Mouse (Mus musculus): ENCODE measurements at regions not wholly inside any gene's neighbourhood (a gene's known extent, or its start where the extent isn't known, plus 50 kb on each side); places are given as distances from the start of the nearest gene placed in this dataset.

DNA sequence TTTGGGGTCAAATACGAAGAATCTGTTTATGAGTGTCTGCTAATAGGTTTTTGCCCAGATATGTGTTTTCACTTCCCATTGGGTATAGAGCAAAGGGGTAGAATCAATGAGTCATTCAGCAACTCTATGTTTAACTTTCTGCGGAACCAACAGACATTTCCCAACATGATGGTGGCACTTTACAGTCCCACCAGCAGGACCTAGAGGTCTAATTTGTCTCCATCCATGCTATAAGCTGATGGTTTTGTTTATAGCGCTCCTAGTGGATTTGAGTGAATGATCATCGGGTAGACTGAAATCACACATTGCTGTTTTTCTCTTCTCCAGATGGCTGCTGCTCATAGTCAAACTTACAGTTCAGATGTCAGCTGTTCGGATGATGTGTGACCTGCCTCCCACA is 99.7 kb upstream of the Arid5b start:
- Histone ChIP-seq H3K9me3 (replicated peaks; ENCODE audit: control insufficient read depth, low read length) (no peaks in the 10 kb centered on the region), H3K4me2 (ENCODE audit: low read depth, low read length) (no peak overlapping the region), H3K4me3 (ENCODE audit: low read depth, low read length) (no peak overlapping the region), H3K4me1 (ENCODE audit: control insufficient read depth, insufficient read depth) (no peaks in the 10 kb centered on the region), H3K27me3 (ENCODE audit: control insufficient read depth, insufficient read depth, low read length) (no peaks in the 10 kb centered on the region), H3K9ac (replicated peaks; ENCODE audit: low read depth, low read length) (no peak overlapping the region), H3K27ac (ENCODE audit: low read depth) (no peak overlapping the region), H3K36me3 (replicated peaks; ENCODE audit: control insufficient read depth, insufficient read depth, low read length) (no peaks in the 10 kb centered on the region)
- 86% methylated on average over 5 of the region's 5 CpGs for WGBS
- TF ChIP-seq CTCF (IDR thresholded peaks at IDR 0.05; ENCODE audit: low read depth) = no peak
- no peak for TF ChIP-seq EP300 (IDR thresholded peaks at IDR 0.05; ENCODE audit: low read depth)
- ATAC-seq (ENCODE audit: insufficient read depth, low read depth) (no peak), DNase-seq (ENCODE audit: low spot score) (no peak)

DNA sequence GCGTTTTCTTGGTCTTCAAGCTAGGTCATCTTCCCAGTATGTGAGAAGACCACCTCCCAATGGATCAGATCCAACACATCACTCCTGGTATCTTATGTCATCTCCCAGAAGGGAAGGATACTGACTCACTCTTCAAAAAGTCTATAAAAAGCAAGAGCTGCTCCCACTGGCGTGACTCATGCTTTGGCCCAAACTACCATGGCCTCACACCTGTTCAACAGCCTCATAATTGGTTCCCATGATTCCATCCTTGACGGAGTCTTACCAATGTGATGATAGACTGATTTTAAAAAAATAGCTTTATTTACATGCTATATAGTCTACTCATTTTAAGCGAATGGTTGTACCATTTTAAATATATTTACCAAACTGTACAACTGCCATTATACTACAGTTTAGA is 98.9 kb upstream of the Arid5b start:
- TF ChIP-seq EP300 (IDR thresholded peaks at IDR 0.05; ENCODE audit: low read depth) (no peak), CTCF (IDR thresholded peaks at IDR 0.05; ENCODE audit: low read depth) (no peak)
- H3K27ac ChIP-seq (ENCODE audit: low read depth) = no peak overlapping the region
- no peaks in the 10 kb centered on the region for H3K27me3 ChIP-seq (ENCODE audit: control insufficient read depth, insufficient read depth, low read length)
- H3K4me1 ChIP-seq (ENCODE audit: control insufficient read depth, insufficient read depth) = no peaks in the 10 kb centered on the region
- no peaks in the 10 kb centered on the region for H3K9me3 ChIP-seq (replicated peaks; ENCODE audit: control insufficient read depth, low read length)
- DNase-seq (ENCODE audit: low spot score) (no peak), ATAC-seq (ENCODE audit: insufficient read depth, low read depth) (no peak)
- H3K36me3 ChIP-seq (replicated peaks; ENCODE audit: control insufficient read depth, insufficient read depth, low read length) = no peaks in the 10 kb centered on the region
- no peak overlapping the region for H3K4me2 ChIP-seq (ENCODE audit: low read depth, low read length)
- H3K9ac ChIP-seq (replicated peaks; ENCODE audit: low read depth, low read length) = no peak overlapping the region
- 90% methylated on average over 4 of the region's 4 CpGs for WGBS
- no peak overlapping the region for H3K4me3 ChIP-seq (ENCODE audit: low read depth, low read length)

DNA sequence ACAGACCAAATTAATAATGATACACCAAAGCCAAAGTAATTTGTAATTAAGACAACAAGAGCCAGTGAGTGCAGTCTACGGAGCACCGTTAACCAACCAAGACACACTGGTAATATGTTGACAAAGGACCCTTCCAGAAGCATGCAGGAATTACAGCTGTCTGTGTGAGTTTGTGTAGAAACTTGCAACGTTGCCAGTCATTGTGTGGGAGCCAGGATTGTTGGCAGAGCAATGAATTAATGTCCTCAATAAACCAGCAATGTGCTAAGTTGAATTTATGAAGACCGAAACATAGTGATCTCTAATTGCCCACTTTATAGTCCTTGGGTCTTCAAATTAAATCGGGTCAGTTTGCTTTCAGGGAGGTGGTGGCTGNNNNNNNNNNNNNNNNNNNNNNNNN is 95.3 kb upstream of the Arid5b start:
- Histone ChIP-seq H3K36me3 (replicated peaks; ENCODE audit: control insufficient read depth, insufficient read depth, low read length) (no peaks in the 10 kb centered on the region), H3K4me1 (ENCODE audit: control insufficient read depth, insufficient read depth) (no peaks in the 10 kb centered on the region), H3K9ac (replicated peaks; ENCODE audit: low read depth, low read length) (no peak overlapping the region), H3K9me3 (replicated peaks; ENCODE audit: control insufficient read depth, low read length) (no peaks in the 10 kb centered on the region), H3K27ac (ENCODE audit: low read depth) (no peak overlapping the region), H3K4me2 (ENCODE audit: low read depth, low read length) (no peak overlapping the region), H3K27me3 (ENCODE audit: control insufficient read depth, insufficient read depth, low read length) (no peaks in the 10 kb centered on the region), H3K4me3 (ENCODE audit: low read depth, low read length) (no peak overlapping the region)
- 73% methylated on average over 5 of the region's 5 CpGs for WGBS
- TF ChIP-seq CTCF (IDR thresholded peaks at IDR 0.05; ENCODE audit: low read depth) (no peak), EP300 (IDR thresholded peaks at IDR 0.05; ENCODE audit: low read depth) (no peak)
- ATAC-seq (ENCODE audit: insufficient read depth, low read depth) = no peak
- no peak for DNase-seq (ENCODE audit: low spot score)

DNA sequence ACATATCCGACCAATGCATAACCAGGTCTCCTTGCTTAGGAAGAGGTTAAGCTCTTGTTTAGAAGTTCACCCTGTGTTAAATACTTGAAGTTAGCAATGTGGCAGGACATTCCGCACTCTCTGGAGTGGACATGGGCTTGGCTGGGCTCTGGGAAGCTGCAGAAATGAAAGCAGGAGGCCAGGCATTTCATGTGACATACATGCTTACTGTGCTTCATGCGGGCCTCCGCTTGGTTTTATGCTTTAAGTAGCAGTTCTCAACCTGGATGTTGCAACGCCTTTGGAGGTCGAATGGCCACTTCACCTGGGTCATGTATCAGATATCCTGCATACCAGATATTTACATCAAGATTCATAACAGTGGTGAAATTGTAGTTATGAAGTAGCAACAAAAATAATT is 93.2 kb upstream of the Arid5b start:
- Histone ChIP-seq H3K9ac (replicated peaks; ENCODE audit: low read depth, low read length) (no peak overlapping the region), H3K4me1 (ENCODE audit: control insufficient read depth, insufficient read depth) (no peaks in the 10 kb centered on the region)
- ATAC-seq (ENCODE audit: insufficient read depth, low read depth) = no peak

DNA sequence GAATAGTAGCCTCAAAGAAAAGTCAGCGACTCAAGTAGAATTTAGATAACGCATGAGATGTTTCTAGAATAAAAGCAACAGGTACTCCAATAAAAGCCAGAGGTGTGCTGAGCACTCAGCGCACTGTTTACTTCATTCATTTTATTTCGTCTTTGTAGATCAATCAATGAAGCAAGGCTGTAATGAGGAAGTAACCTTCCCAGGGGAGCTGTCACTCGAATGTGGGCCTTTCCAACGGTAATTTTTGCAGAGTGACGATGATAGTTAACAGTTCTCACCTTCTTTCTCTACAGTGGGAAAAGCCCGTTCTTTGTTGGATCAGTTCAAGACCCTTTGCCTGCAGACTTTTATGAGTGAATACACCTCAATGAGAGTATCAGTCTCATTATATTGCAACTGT is 92.4 kb upstream of the Arid5b start:
- Histone ChIP-seq H3K4me2 (ENCODE audit: low read depth, low read length) (no peak overlapping the region), H3K4me3 (ENCODE audit: low read depth, low read length) (no peak overlapping the region), H3K36me3 (replicated peaks; ENCODE audit: control insufficient read depth, insufficient read depth, low read length) (no peaks in the 10 kb centered on the region), H3K27ac (ENCODE audit: low read depth) (no peak overlapping the region), H3K9me3 (replicated peaks; ENCODE audit: control insufficient read depth, low read length) (no peaks in the 10 kb centered on the region), H3K4me1 (ENCODE audit: control insufficient read depth, insufficient read depth) (no peaks in the 10 kb centered on the region), H3K27me3 (ENCODE audit: control insufficient read depth, insufficient read depth, low read length) (no peaks in the 10 kb centered on the region), H3K9ac (replicated peaks; ENCODE audit: low read depth, low read length) (no peak overlapping the region)
- ATAC-seq (ENCODE audit: insufficient read depth, low read depth) (no peak), DNase-seq (ENCODE audit: low spot score) (no peak)
- TF ChIP-seq CTCF (IDR thresholded peaks at IDR 0.05; ENCODE audit: low read depth) (no peak), EP300 (IDR thresholded peaks at IDR 0.05; ENCODE audit: low read depth) (no peak)
- 82% methylated on average over 8 of the region's 8 CpGs for WGBS

More for the DNA sequence above, 93.2 kb upstream of the Arid5b start:
- Histone ChIP-seq H3K4me3 (ENCODE audit: low read depth, low read length) (no peak overlapping the region), H3K4me2 (ENCODE audit: low read depth, low read length) (no peak overlapping the region), H3K36me3 (replicated peaks; ENCODE audit: control insufficient read depth, insufficient read depth, low read length) (no peaks in the 10 kb centered on the region), H3K27me3 (ENCODE audit: control insufficient read depth, insufficient read depth, low read length) (no peaks in the 10 kb centered on the region), H3K9me3 (replicated peaks; ENCODE audit: control insufficient read depth, low read length) (no peaks in the 10 kb centered on the region), H3K27ac (ENCODE audit: low read depth) (no peak overlapping the region)
- no peak for DNase-seq (ENCODE audit: low spot score)
- TF ChIP-seq EP300 (IDR thresholded peaks at IDR 0.05; ENCODE audit: low read depth) (no peak), CTCF (IDR thresholded peaks at IDR 0.05; ENCODE audit: low read depth) (no peak)
- 87% methylated on average over 6 of the region's 6 CpGs for WGBS

DNA sequence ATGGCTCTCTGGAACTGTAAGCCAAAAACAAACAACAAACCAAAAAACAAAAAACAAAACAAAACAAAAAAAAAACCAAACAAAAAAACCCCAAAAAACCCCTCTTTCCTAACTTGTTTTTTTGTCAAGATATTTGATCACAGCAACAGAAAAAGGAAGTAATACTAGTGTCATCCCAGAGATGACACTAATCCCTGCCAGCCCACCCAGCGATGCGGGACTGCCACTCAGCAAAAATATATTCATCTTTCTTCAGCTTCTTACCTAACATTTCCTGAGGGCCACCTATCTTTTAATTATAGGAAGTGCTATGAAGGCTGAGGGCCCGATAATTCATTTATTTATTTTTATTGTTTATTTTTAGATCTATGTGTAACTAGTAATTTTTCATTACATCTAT is 88.3 kb upstream of the Arid5b start:
- Histone ChIP-seq H3K36me3 (replicated peaks; ENCODE audit: control insufficient read depth, insufficient read depth, low read length) (no peaks in the 10 kb centered on the region), H3K9ac (replicated peaks; ENCODE audit: low read depth, low read length) (no peak overlapping the region), H3K27me3 (ENCODE audit: control insufficient read depth, insufficient read depth, low read length) (no peaks in the 10 kb centered on the region), H3K4me2 (ENCODE audit: low read depth, low read length) (no peak overlapping the region), H3K4me3 (ENCODE audit: low read depth, low read length) (no peak overlapping the region), H3K27ac (ENCODE audit: low read depth) (no peak overlapping the region), H3K9me3 (replicated peaks; ENCODE audit: control insufficient read depth, low read length) (0 out of 2 replicates have a peak, but pooled peaks cover 3% of the 10 kb centered on the region), H3K4me1 (ENCODE audit: control insufficient read depth, insufficient read depth) (no peaks in the 10 kb centered on the region)
- DNase-seq (ENCODE audit: low spot score) (no peak), ATAC-seq (ENCODE audit: insufficient read depth, low read depth) (no peak)
- TF ChIP-seq EP300 (IDR thresholded peaks at IDR 0.05; ENCODE audit: low read depth) (no peak), CTCF (IDR thresholded peaks at IDR 0.05; ENCODE audit: low read depth) (no peak)
- 94% methylated on average over 3 of the region's 3 CpGs for WGBS
